Comparison of ENCODE assay signal across 8 mouse cellular contexts in genomic region chrX:134297195-134297594, GRCm38 (mm10). TPM values are rescaled to one million over a fixed set of nuclear protein-coding genes. Genes with fewer than 3 reads are reported as not detected.
A peak's percentile ranks its signal among the peaks of the same experiment; 100 is the strongest.
DNase-seq lines count a peak whose midpoint lies in the region; ATAC-seq and TF ChIP-seq lines count a peak whose summit lies in the region.

No protein-coding gene starts in this region.

- peak overlapping the region; percentile 48; the same call in 1 of the 2 replicates for H3K4me2 ChIP-seq in neural tube, embryonic 11.5 days (ENCODE audit: low read depth)
- peak overlapping the region; percentile 55 for H3K4me2 ChIP-seq in hindbrain, postnatal 0 days (ENCODE audit: low read depth, low read length)
- peak overlapping the region; percentile 63; the same call in 1 of the 2 replicates for H3K4me2 ChIP-seq in stomach, embryonic 15.5 days

- 39% methylated on average over 4 of the region's 4 CpGs for WGBS in neural tube, embryonic 11.5 days
- 36% methylated on average over 4 of the region's 4 CpGs for WGBS in hindbrain, postnatal 0 days
- WGBS in stomach, embryonic 15.5 days = 32% methylated on average over 4 of the region's 4 CpGs

- H3K9ac ChIP-seq in neural tube, embryonic 11.5 days (ENCODE audit: low read length) = no peak overlapping the region; the same call in 1 of the 2 replicates
- H3K9ac ChIP-seq in hindbrain, postnatal 0 days (replicated peaks; ENCODE audit: low read length) = peak overlapping the region; percentile 53
- H3K9ac ChIP-seq in stomach, embryonic 15.5 days = no peak overlapping the region

- no peaks in the 10 kb centered on the region for H3K9me3 ChIP-seq in neural tube, embryonic 11.5 days (ENCODE audit: control insufficient read depth, low read length)
- H3K9me3 ChIP-seq in hindbrain, postnatal 0 days (ENCODE audit: low read length) = no peaks in the 10 kb centered on the region
- H3K9me3 ChIP-seq in stomach, embryonic 15.5 days = no peaks in the 10 kb centered on the region

- no peak for ATAC-seq in neural tube, embryonic 11.5 days (ENCODE audit: insufficient read depth, low FRiP score, low TSS enrichment)
- ATAC-seq in hindbrain, postnatal 0 days = peak; percentile 39; the same call in 1 of the 2 replicates
- ATAC-seq in stomach, embryonic 15.5 days (ENCODE audit: insufficient read depth, low FRiP score, low read depth) = no peak

- H3K27me3 ChIP-seq in neural tube, embryonic 11.5 days (ENCODE audit: control insufficient read depth, insufficient read depth, low read length) = peaks cover 7% of the 10 kb centered on the region; the same call in 1 of the 2 replicates
- no peaks in the 10 kb centered on the region for H3K27me3 ChIP-seq in hindbrain, postnatal 0 days (ENCODE audit: insufficient read depth, low read length)
- no peaks in the 10 kb centered on the region; the same call in 1 of the 2 replicates for H3K27me3 ChIP-seq in stomach, embryonic 15.5 days (replicated peaks)

- no peaks in the 10 kb centered on the region for H3K36me3 ChIP-seq in neural tube, embryonic 11.5 days (ENCODE audit: control insufficient read depth, insufficient read depth, low read length)
- no peaks in the 10 kb centered on the region for H3K36me3 ChIP-seq in hindbrain, postnatal 0 days (ENCODE audit: insufficient read depth, low read length)
- no peaks in the 10 kb centered on the region for H3K36me3 ChIP-seq in stomach, embryonic 15.5 days

- no peak overlapping the region for H3K27ac ChIP-seq in neural tube, embryonic 11.5 days (ENCODE audit: low read depth, low read length)
- H3K27ac ChIP-seq in hindbrain, postnatal 0 days = peak overlapping the region; percentile 68; the same call in 1 of the 2 replicates
- no peak overlapping the region for H3K27ac ChIP-seq in stomach, embryonic 15.5 days

- H3K4me3 ChIP-seq in neural tube, embryonic 11.5 days (ENCODE audit: low read depth, low read length) = peak overlapping the region; percentile 41; the same call in 1 of the 2 replicates
- H3K4me3 ChIP-seq in hindbrain, postnatal 0 days (ENCODE audit: low read length) = peak overlapping the region; percentile 51
- H3K4me3 ChIP-seq in stomach, embryonic 15.5 days (replicated peaks) = no peak overlapping the region

- TF ChIP-seq CTCF in hindbrain, postnatal 0 days (IDR thresholded peaks at IDR 0.05; ENCODE audit: low read depth) = no peak

- peak; percentile 9 to 11 for DNase-seq in adrenal gland, postnatal 36 days
- DNase-seq in adrenal gland, adult 18-20 months (ENCODE audit: low spot score in 2 of 2) = no peak
- no peak for DNase-seq in neural tube, embryonic 11.5 days (ENCODE audit: low spot score)
- DNase-seq in neural tube, embryonic 10.5 days (ENCODE audit: extremely low spot score, low spot score) = no peak
- DNase-seq in hindbrain, postnatal 0 days (ENCODE audit: low spot score) = no peak
- no peak for DNase-seq in layer of hippocampus, adult 9-11 months
- DNase-seq in adipocyte (ENCODE audit: low spot score) = no peak

- no peaks in the 10 kb centered on the region for H3K4me1 ChIP-seq in neural tube, embryonic 11.5 days (ENCODE audit: control insufficient read depth, insufficient read depth, low read length)
- H3K4me1 ChIP-seq in hindbrain, postnatal 0 days (ENCODE audit: insufficient read depth, low read length) = no peaks in the 10 kb centered on the region
- H3K4me1 ChIP-seq in stomach, embryonic 15.5 days = no peaks in the 10 kb centered on the region

RNA-seq across cellular contexts. Expression of gene Tmem35a, which starts 2.2 kb away (rescaled TPM):
- 100 to 1,000 TPM; 264 to 311 TPM for total RNA-seq in adrenal gland, postnatal 36 days (2021)
- 100 to 1,000 TPM; 284 to 319 TPM for total RNA-seq in adrenal gland, adult 18-20 months (2021)
- polyA plus RNA-seq in neural tube, embryonic 11.5 days (2014; fragmentation: Nextera tagmentation; extraction: Ambion mirVana) = 20.4 and 24.0 TPM in 2 replicates
- total RNA-seq in hindbrain, postnatal 0 days (2014; rRNA removed) = 135 and 139 TPM in 2 replicates
- polyA plus RNA-seq in hindbrain, postnatal 0 days (2015; fragmentation: Nextera tagmentation; extraction: Ambion mirVana) = 92.4 and 93.4 TPM in 2 replicates
- 4.4 TPM in 2 replicates for polyA plus RNA-seq in stomach, embryonic 15.5 days (2015; fragmentation: Nextera tagmentation; extraction: Ambion mirVana)

RNA-seq across cellular contexts. Expression of gene Cenpi, which starts 10.7 kb away (rescaled TPM):
- 1 to 10 TPM; 2.2 to 4.0 TPM for total RNA-seq in adrenal gland, postnatal 36 days (2021)
- 1 to 10 TPM; 1.7 to 2.2 TPM for total RNA-seq in adrenal gland, adult 18-20 months (2021)
- polyA plus RNA-seq in neural tube, embryonic 11.5 days (2014; fragmentation: Nextera tagmentation; extraction: Ambion mirVana) = 24.2 and 28.5 TPM in 2 replicates
- total RNA-seq in hindbrain, postnatal 0 days (2014; rRNA removed) = 4.7 and 7.4 TPM in 2 replicates
- 6.6 and 6.7 TPM in 2 replicates for polyA plus RNA-seq in hindbrain, postnatal 0 days (2015; fragmentation: Nextera tagmentation; extraction: Ambion mirVana)
- polyA plus RNA-seq in stomach, embryonic 15.5 days (2015; fragmentation: Nextera tagmentation; extraction: Ambion mirVana) = 23.9 and 27.1 TPM in 2 replicates

RNA-seq across cellular contexts. Expression of gene Trmt2b, which starts 20.4 kb away (rescaled TPM):
- 10 to 100 TPM; 40.6 to 45.0 TPM for total RNA-seq in adrenal gland, postnatal 36 days (2021)
- 10 to 100 TPM; 41.9 to 46.7 TPM for total RNA-seq in adrenal gland, adult 18-20 months (2021)
- polyA plus RNA-seq in neural tube, embryonic 11.5 days (2014; fragmentation: Nextera tagmentation; extraction: Ambion mirVana) = 6.6 and 7.9 TPM in 2 replicates
- 6.1 and 6.4 TPM in 2 replicates for total RNA-seq in hindbrain, postnatal 0 days (2014; rRNA removed)
- 6.3 TPM in 2 replicates for polyA plus RNA-seq in hindbrain, postnatal 0 days (2015; fragmentation: Nextera tagmentation; extraction: Ambion mirVana)
- polyA plus RNA-seq in stomach, embryonic 15.5 days (2015; fragmentation: Nextera tagmentation; extraction: Ambion mirVana) = 22.3 and 22.6 TPM in 2 replicates

Comparison
In these comparisons a context has a peak if more than half of its experiments do, and no peak if none do; other contexts are left out.
1. DNase-seq: peak in adrenal gland, postnatal 36 days (2 of 2); none in adrenal gland, adult 18-20 months (0 of 2), neural tube, embryonic 11.5 days (single experiment), neural tube, embryonic 10.5 days (single experiment), hindbrain, postnatal 0 days (single experiment), layer of hippocampus, adult 9-11 months (single experiment) and adipocyte (single experiment).
2. Peak in every context shown above with its lines, with median percentiles within 50 percentile points of each other: H3K4me2 ChIP-seq.